Mouse (Mus musculus) heart, embryonic 16.5 days (tissue): ENCODE results near the gene Tmem98. TPM values are rescaled to one million over a fixed set of nuclear protein-coding genes. Genes with fewer than 3 reads are reported as not detected.
A peak's percentile ranks its signal among the peaks of the same experiment; 100 is the strongest.

Source experiments
- ATAC-seq: fragments of 200-750 bp; cut with Nextera tagmentation; replicated peaks from 2 replicates; pipeline ENCODE4 v1.8.0; 2017; ENCODE audit warnings: moderate number of reproducible peaks; ENCODE audit not compliant: insufficient read depth, low FRiP score; ENCODE audit errors: extremely low read depth
- H3K27ac ChIP-seq: fragments of 300-500 bp; sonication (generic); 2 replicates; pipeline ENCODE4 v1.5.1; 2014; ENCODE audit warnings: mild to moderate bottlenecking, low read length, control low read depth, moderate library complexity
- H3K27me3 ChIP-seq: fragments of 300-500 bp; sonication (generic); 2 replicates; pipeline ENCODE4 v1.6.1; 2014; ENCODE audit warnings: low read length, mixed read lengths; ENCODE audit not compliant: control insufficient read depth, insufficient read depth
- H3K36me3 ChIP-seq: fragments of 300-500 bp; sonication (generic); 2 replicates; pipeline ENCODE4 v1.6.1; 2014; ENCODE audit not compliant: control insufficient read depth, insufficient read depth
- H3K4me1 ChIP-seq: fragments of 300-500 bp; sonication (generic); 2 replicates; pipeline ENCODE4 v1.6.1; 2014; ENCODE audit warnings: low read length, mixed read lengths; ENCODE audit not compliant: control insufficient read depth, insufficient read depth
- H3K4me2 ChIP-seq: fragments of 300-500 bp; sonication (generic); 2 replicates; pipeline ENCODE4 v1.6.1; 2014; ENCODE audit warnings: low read depth, mild to moderate bottlenecking, control low read depth, low read length
- H3K4me3 ChIP-seq: fragments of 300-500 bp; sonication (generic); 2 replicates; pipeline ENCODE4 v1.5.1; 2014; ENCODE audit warnings: mild to moderate bottlenecking, control low read depth, low read length
- H3K9ac ChIP-seq: fragments of 300-500 bp; sonication (generic); 2 replicates; pipeline ENCODE4 v1.6.1; 2014; ENCODE audit warnings: low read length, control low read depth
- H3K9me3 ChIP-seq: fragments of 300-500 bp; sonication (generic); replicated peaks from 2 replicates; pipeline ENCODE4 v1.6.1; 2016; ENCODE audit warnings: low read length; ENCODE audit not compliant: control insufficient read depth
- WGBS: fragments of 180-500 bp; shearing (Covaris S2); extraction: QIAGEN DNeasy Blood & Tissue Kit; methylation state at CpG from one replicate; pipeline ENCODE4 v1.1.7; 2014; 5-methylcytosine and 5-hydroxymethylcytosine counted together
- polyA plus RNA-seq: library from polyadenylated mRNA; unstranded; fragments of >200 nt; fragmentation: Nextera tagmentation; extraction: Ambion mirVana; gene quantifications from 2 replicates; pipeline ENCODE4 v1.2.1, GENCODE M21; 2015

Tmem98 gene
- 83.0 and 83.5 TPM in 2 replicates for polyA plus RNA-seq

GRCm38 (mm10) chr11:80809993-80810821 is at the start of gene Tmem98:
Gene Tmem98, plus strand, starts transcription at chr11:80810175.
- Histone ChIP-seq H3K27ac (peak within 1 kb of the TSS; percentile 83), H3K9me3 (no peaks in the 10 kb centered on the region), H3K4me3 (peak within 1 kb of the TSS; percentile 58), H3K9ac (peak within 1 kb of the TSS; percentile 82), H3K4me2 (peak within 1 kb of the TSS; percentile 84), H3K27me3 (no peaks in the 10 kb centered on the region), H3K4me1 (peaks cover 12% of the 10 kb centered on the region), H3K36me3 (peaks cover 12% of the 10 kb centered on the region)
- ATAC-seq: peak; percentile 82
- WGBS: 1% methylated on average over 48 of the region's 54 CpGs

- no peak overlapping the region for H3K4me3 ChIP-seq
- H3K27ac ChIP-seq: no peak overlapping the region
- H3K4me2 ChIP-seq: no peak overlapping the region
- H3K27me3 ChIP-seq: no peaks in the 10 kb centered on the region
- no peak for ATAC-seq
- peaks cover 11% of the 10 kb centered on the region for H3K4me1 ChIP-seq
- no peaks in the 10 kb centered on the region for H3K9me3 ChIP-seq
- H3K9ac ChIP-seq: no peak overlapping the region
- H3K36me3 ChIP-seq: no peaks in the 10 kb centered on the region
- WGBS: 44% methylated on average over 3 of the region's 3 CpGs
These were observed 48.5 kb upstream of the Tmem98 start for GRCm38 (mm10) chr11:80761285-80761974.

- no peak for ATAC-seq
- H3K4me2 ChIP-seq: no peak overlapping the region
- WGBS: 60% methylated on average over 4 of the region's 4 CpGs
These were observed 47.9 kb upstream of the Tmem98 start for GRCm38 (mm10) chr11:80762066-80762465.

GRCm38 (mm10) chr11:80766068-80766467 is 43.9 kb upstream of the Tmem98 start:
- WGBS: 83% methylated on average over 4 of the region's 4 CpGs
- no peak overlapping the region for H3K27ac ChIP-seq
- H3K27me3 ChIP-seq: no peaks in the 10 kb centered on the region
- ATAC-seq: no peak
- no peaks in the 10 kb centered on the region for H3K9me3 ChIP-seq
- H3K4me2 ChIP-seq: no peak overlapping the region
- H3K9ac ChIP-seq: no peak overlapping the region
- no peak overlapping the region for H3K4me3 ChIP-seq
- H3K36me3 ChIP-seq: no peaks in the 10 kb centered on the region
- H3K4me1 ChIP-seq: peaks cover 16% of the 10 kb centered on the region

More at GRCm38 (mm10) chr11:80762066-80762465, 47.9 kb upstream of the Tmem98 start:
- peaks cover 15% of the 10 kb centered on the region for H3K4me1 ChIP-seq
- no peak overlapping the region for H3K4me3 ChIP-seq
- H3K36me3 ChIP-seq: no peaks in the 10 kb centered on the region
- no peaks in the 10 kb centered on the region for H3K9me3 ChIP-seq
- no peak overlapping the region for H3K9ac ChIP-seq
- no peaks in the 10 kb centered on the region for H3K27me3 ChIP-seq
- H3K27ac ChIP-seq: no peak overlapping the region

GRCm38 (mm10) chr11:80766472-80767319 is 43.3 kb upstream of the Tmem98 start:
- no peak overlapping the region for H3K9ac ChIP-seq
- H3K27me3 ChIP-seq: no peaks in the 10 kb centered on the region
- H3K4me1 ChIP-seq: peaks cover 10% of the 10 kb centered on the region; the same call in 1 of the 2 replicates
- no peaks in the 10 kb centered on the region for H3K36me3 ChIP-seq
- no peak overlapping the region for H3K4me2 ChIP-seq
- H3K27ac ChIP-seq: no peak overlapping the region
- no peak for ATAC-seq
- WGBS: 49% methylated on average over 6 of the region's 6 CpGs
- H3K9me3 ChIP-seq: no peaks in the 10 kb centered on the region
- H3K4me3 ChIP-seq: no peak overlapping the region

GRCm38 (mm10) chr11:80767320-80767617 is 42.7 kb upstream of the Tmem98 start:
- no peak overlapping the region for H3K4me3 ChIP-seq
- no peaks in the 10 kb centered on the region for H3K36me3 ChIP-seq
- no peak overlapping the region for H3K4me2 ChIP-seq
- H3K9ac ChIP-seq: no peak overlapping the region
- H3K27me3 ChIP-seq: no peaks in the 10 kb centered on the region
- no peak overlapping the region for H3K27ac ChIP-seq
- H3K9me3 ChIP-seq: no peaks in the 10 kb centered on the region
- 63% methylated on average over 3 of the region's 3 CpGs for WGBS
- ATAC-seq: no peak
- H3K4me1 ChIP-seq: peaks cover 9% of the 10 kb centered on the region; the same call in 1 of the 2 replicates

- Histone ChIP-seq H3K4me2 (no peak overlapping the region), H3K4me1 (peaks cover 10% of the 10 kb centered on the region), H3K4me3 (no peak overlapping the region), H3K27ac (no peak overlapping the region), H3K9me3 (no peaks in the 10 kb centered on the region), H3K27me3 (no peaks in the 10 kb centered on the region), H3K36me3 (no peaks in the 10 kb centered on the region), H3K9ac (no peak overlapping the region)
- no peak for ATAC-seq
- WGBS: 87% methylated on average over 3 of the region's 3 CpGs
These were observed 38.8 kb upstream of the Tmem98 start for GRCm38 (mm10) chr11:80771186-80771585.

- Histone ChIP-seq H3K27ac (no peak overlapping the region), H3K36me3 (no peaks in the 10 kb centered on the region), H3K4me3 (no peak overlapping the region), H3K4me2 (no peak overlapping the region), H3K27me3 (no peaks in the 10 kb centered on the region), H3K9me3 (no peaks in the 10 kb centered on the region), H3K4me1 (peaks cover 8% of the 10 kb centered on the region), H3K9ac (no peak overlapping the region)
- 78% methylated on average over 5 of the region's 5 CpGs for WGBS
- ATAC-seq: no peak
These were observed 38.3 kb upstream of the Tmem98 start for GRCm38 (mm10) chr11:80771596-80772250.
